Mouse (Mus musculus): ENCODE measurements around the gene Ms4a5.

DNA sequence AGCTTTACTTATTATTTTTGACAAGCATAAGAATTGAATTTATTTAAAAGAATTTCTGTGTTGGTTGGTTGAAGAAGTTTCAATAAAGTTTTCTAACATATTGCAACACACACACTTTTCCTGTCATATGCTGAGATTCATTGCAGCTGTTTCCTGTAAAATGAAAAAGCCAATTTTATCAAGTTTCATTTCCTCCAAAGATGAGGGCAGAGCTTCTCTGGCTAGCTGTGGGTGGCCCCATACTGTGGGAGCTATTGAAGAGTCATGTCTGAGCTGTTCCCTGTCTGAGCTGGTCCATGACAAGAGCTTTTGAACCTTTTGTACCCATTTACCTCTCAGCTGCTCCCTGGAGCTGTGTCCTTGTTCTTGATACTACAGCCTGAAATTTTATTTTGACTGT, 39.4 kb downstream of the Ms4a5 start:
- no peak for TF ChIP-seq GATA1 (IDR thresholded peaks at IDR 0.05; ENCODE audit: low read length)
- no peak for TF ChIP-seq TAL1 (IDR thresholded peaks at IDR 0.05; ENCODE audit: low read length)
